Mouse (Mus musculus): ENCODE results near the gene Glipr1. TPM values are rescaled to one million over a fixed set of nuclear protein-coding genes. Genes with fewer than 3 reads are reported as not detected.

The Glipr1 gene
- 12.0 TPM for polyA plus RNA-seq (2014; fragmentation: Illumina TruSeq; extraction: RNeasy Lipid Tissue Mini Kit (QIAGEN cat#74804))

GRCm38 (mm10) chr10:112002544-112003215, at the start of gene Glipr1:
Glipr1 (minus strand) TSS chr10:112002631.

DNA sequence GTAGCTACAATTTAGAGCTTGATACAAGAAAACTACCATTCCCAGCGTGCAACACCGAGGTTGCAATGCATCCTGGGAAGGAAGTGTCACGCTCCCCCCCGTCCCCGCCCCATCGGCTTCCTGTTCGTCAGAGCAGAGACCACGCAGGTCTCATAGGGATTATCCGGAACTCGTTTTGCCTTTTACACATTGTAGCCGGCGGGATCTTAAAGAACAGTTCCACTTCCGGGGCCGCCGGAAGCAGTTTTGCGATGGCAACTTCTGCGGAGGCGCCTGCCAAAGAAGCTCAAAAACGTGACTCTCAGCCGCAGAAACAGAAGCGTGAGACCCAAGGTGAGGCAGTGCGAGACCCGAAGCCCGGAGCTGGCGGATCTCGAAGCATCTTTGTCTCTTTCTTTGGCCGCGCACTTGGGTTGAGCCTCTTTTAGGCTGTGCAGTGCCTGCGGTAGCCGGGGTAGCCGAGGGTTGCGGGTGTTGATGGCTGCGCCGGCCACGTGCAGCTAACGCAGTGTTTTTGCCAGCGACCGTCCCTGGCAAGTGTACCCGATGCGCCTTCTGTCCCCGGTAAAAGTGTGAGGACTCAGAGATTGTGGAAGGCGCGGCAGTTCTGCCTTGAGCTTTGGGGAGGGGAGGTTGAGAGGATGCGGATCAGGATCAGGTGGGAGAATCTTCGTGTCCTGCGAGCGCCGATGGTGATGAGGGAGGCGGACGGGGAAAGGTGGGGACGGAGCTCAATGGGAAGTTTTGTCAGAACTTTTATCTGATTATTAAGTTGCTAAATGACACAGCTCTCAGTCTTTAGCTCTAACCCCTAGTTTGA, 29.7 kb downstream of the Glipr1 start, which contains the start of gene Krr1:
TSS of gene Krr1 (plus strand) at position 123 of the 820 bp plus-strand sequence.

Other genes with a start within 250 kb of the Glipr1 start
- 68.7 TPM for gene Krr1, start 30.0 kb downstream of the Glipr1 start, polyA plus RNA-seq (2014; fragmentation: Illumina TruSeq; extraction: RNeasy Lipid Tissue Mini Kit (QIAGEN cat#74804))
- not detected for gene Glipr1l1, start 57.6 kb upstream of the Glipr1 start, polyA plus RNA-seq (2014; fragmentation: Illumina TruSeq; extraction: RNeasy Lipid Tissue Mini Kit (QIAGEN cat#74804))
- not detected for gene Glipr1l2, start 80.7 kb upstream of the Glipr1 start, polyA plus RNA-seq (2014; fragmentation: Illumina TruSeq; extraction: RNeasy Lipid Tissue Mini Kit (QIAGEN cat#74804))
- not detected for gene Glipr1l3, start 157.7 kb upstream of the Glipr1 start, polyA plus RNA-seq (2014; fragmentation: Illumina TruSeq; extraction: RNeasy Lipid Tissue Mini Kit (QIAGEN cat#74804))
- 3.2 TPM for gene Caps2, start 161.0 kb upstream of the Glipr1 start, polyA plus RNA-seq (2014; fragmentation: Illumina TruSeq; extraction: RNeasy Lipid Tissue Mini Kit (QIAGEN cat#74804))